Mouse (Mus musculus) heart, embryonic 13.5 days (tissue): ENCODE measurements around the gene Zfand6. TPM values are rescaled to one million over a fixed set of nuclear protein-coding genes. Genes with fewer than 3 reads are reported as not detected.

ENCODE experiments used
- ATAC-seq: fragments of 200-750 bp; cut with Nextera tagmentation; 2 replicates; pipeline ENCODE4 v1.8.0; 2017; ENCODE audit warnings: moderate TSS enrichment; ENCODE audit not compliant: insufficient number of reproducible peaks, low FRiP score, low TSS enrichment; ENCODE audit errors: extremely low read depth
- H3K27ac ChIP-seq: fragments of 300-500 bp; sonication (generic); replicated peaks from 2 replicates; pipeline ENCODE4 v1.5.1; 2015; ENCODE audit warnings: moderate library complexity, mild to moderate bottlenecking, inconsistent platforms
- H3K27me3 ChIP-seq: fragments of 300-500 bp; sonication (generic); replicated peaks from 2 replicates; pipeline ENCODE4 v1.6.1; 2015; ENCODE audit warnings: mild to moderate bottlenecking, inconsistent platforms
- H3K36me3 ChIP-seq: fragments of 300-500 bp; sonication (generic); 2 replicates; pipeline ENCODE4 v1.6.1; 2015; ENCODE audit warnings: mild to moderate bottlenecking, inconsistent platforms
- H3K4me1 ChIP-seq: fragments of 300-500 bp; sonication (generic); 2 replicates; pipeline ENCODE4 v1.6.1; 2015; ENCODE audit warnings: inconsistent platforms
- H3K4me2 ChIP-seq: fragments of 300-500 bp; sonication (generic); 2 replicates; pipeline ENCODE4 v1.6.1; 2015; ENCODE audit warnings: inconsistent platforms, mild to moderate bottlenecking, moderate library complexity
- H3K4me3 ChIP-seq: fragments of 300-500 bp; sonication (generic); 2 replicates; pipeline ENCODE4 v1.5.1; 2015; ENCODE audit warnings: moderate library complexity, mild to moderate bottlenecking, inconsistent platforms
- H3K9ac ChIP-seq: fragments of 300-500 bp; sonication (generic); 2 replicates; pipeline ENCODE4 v1.6.1; 2015; ENCODE audit warnings: inconsistent platforms, mild to moderate bottlenecking, moderate library complexity
- H3K9me3 ChIP-seq: fragments of 300-500 bp; sonication (generic); 2 replicates; pipeline ENCODE4 v1.6.1; 2016; ENCODE audit warnings: inconsistent platforms
- WGBS: fragments of 180-500 bp; shearing (Covaris S2); methylation state at CpG from one replicate; pipeline ENCODE4 v1.1.7; 2015; ENCODE audit warnings: mixed read lengths; 5-methylcytosine and 5-hydroxymethylcytosine counted together
- polyA plus RNA-seq: library from polyadenylated mRNA; unstranded; fragments of >200 nt; fragmentation: Nextera tagmentation; extraction: Ambion mirVana; gene quantifications from 2 replicates; pipeline ENCODE4 v1.2.1, GENCODE M21; 2015

Gene Zfand6
- polyA plus RNA-seq, 1 experiment from 2014 or later = 134 TPM

DNA sequence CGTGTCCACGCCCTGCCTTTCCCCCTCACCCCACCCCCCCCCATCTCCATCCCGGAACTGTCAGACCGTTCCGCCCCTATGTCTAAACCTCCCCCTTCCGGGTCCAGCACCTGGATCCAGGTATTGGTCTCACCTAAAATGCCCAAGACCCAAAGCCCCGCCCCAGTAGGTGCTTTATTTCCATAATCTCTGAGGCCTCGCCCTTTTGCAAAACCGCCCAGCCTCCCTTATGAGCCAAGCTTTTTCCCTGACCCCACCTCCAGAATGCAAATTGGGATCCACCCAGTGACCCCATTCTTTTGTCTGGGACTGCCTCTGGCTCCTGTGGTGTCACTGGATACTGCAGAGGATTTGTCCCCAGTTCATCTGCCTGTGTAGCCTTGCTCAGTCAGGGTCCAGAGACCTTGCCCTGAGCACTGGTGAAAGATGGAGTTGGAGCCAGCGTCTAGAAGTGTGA is 83.4 kb downstream of the Zfand6 start, which contains the start of gene Fah:
Gene Fah (minus strand): TSS at position 430 of the 457 bp plus-strand sequence.
- peak within 1 kb of the TSS; percentile 82 for H3K9ac ChIP-seq
- H3K9me3 ChIP-seq = no peaks in the 10 kb centered on the region
- peak within 1 kb of the TSS; percentile 98 for H3K4me2 ChIP-seq
- WGBS = under 1% methylated on average over 9 of the region's 10 CpGs
- H3K27me3 ChIP-seq = no peaks in the 10 kb centered on the region
- no peaks in the 10 kb centered on the region for H3K36me3 ChIP-seq
- ATAC-seq = no peak; the same call in 1 of the 2 replicates
- peaks cover 17% of the 10 kb centered on the region for H3K4me1 ChIP-seq
- H3K4me3 ChIP-seq = peak within 1 kb of the TSS; percentile 72
- H3K27ac ChIP-seq = no peak within 1 kb of the TSS

DNA sequence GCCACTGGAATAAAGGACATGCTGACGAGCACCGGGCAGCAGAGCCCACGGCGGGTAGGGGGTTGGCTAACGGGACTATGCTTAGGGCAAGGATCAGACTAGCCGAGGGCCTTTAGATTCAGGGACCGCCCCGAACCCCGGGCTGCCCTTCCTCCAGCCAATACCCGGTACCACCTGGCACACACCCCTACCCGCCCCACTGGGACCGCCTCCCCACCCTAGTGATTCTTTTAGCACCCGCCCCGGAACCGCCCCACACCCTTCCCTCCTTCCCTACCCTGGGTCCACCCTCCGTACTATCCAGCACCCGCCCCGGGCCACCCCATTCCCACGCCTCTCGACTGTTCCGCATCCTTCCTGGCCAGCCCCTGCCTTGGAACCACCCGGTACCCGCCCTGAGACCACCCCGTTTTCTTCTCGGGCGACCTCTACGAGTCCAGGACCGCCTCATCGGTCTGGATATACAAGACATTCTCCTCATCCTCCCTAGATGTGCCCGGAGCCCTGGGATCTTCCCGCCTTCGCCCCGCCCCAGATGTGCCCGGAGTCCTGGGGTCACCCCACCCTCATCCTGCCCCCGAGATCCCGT is 84.0 kb downstream of the Zfand6 start:
- no peaks in the 10 kb centered on the region for H3K36me3 ChIP-seq
- no peaks in the 10 kb centered on the region for H3K9me3 ChIP-seq
- H3K27ac ChIP-seq = no peak overlapping the region
- peak overlapping the region; percentile 72 for H3K4me3 ChIP-seq
- H3K4me2 ChIP-seq = peak overlapping the region; percentile 98
- no peaks in the 10 kb centered on the region for H3K27me3 ChIP-seq
- H3K9ac ChIP-seq = peak overlapping the region; percentile 82
- H3K4me1 ChIP-seq = peaks cover 17% of the 10 kb centered on the region
- peak; percentile 76; the same call in 1 of the 2 replicates for ATAC-seq
- 1% methylated on average over 35 of the region's 36 CpGs for WGBS

- ATAC-seq = no peak
- H3K27me3 ChIP-seq = no peaks in the 10 kb centered on the region
- peaks cover 17% of the 10 kb centered on the region for H3K4me1 ChIP-seq
- H3K4me2 ChIP-seq = peak overlapping the region; percentile 98
- no peaks in the 10 kb centered on the region for H3K36me3 ChIP-seq
- peak overlapping the region; percentile 82 for H3K9ac ChIP-seq
- peak overlapping the region; percentile 72 for H3K4me3 ChIP-seq
- WGBS = 12% methylated on average over 19 of the region's 19 CpGs
- no peaks in the 10 kb centered on the region for H3K9me3 ChIP-seq
- no peak overlapping the region for H3K27ac ChIP-seq
Observed at GRCm38 (mm10) chr7:84605033-84605687, 84.6 kb downstream of the Zfand6 start.

DNA sequence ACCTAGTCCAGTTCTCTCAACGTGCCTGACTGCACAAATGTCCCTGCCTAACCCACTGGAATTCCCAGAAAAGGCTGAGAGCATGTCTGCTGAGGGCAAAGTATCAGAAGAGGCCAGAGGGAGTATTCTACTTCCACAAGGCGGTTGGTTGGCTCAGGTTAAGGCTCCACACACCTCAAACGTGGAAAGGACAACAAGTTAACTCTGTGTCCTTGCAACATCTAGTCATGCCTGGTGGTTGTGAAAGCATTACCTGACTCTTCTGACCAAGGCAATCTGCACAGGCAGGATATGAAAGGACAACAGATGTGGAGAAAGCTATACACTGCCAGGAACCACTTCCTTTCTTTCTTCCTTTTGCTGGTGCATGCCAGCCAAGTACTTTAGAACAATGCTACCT is 85.3 kb downstream of the Zfand6 start:
- Histone ChIP-seq H3K9ac (no peak overlapping the region), H3K4me2 (peak overlapping the region; percentile 98; the same call in 1 of the 2 replicates), H3K27ac (no peak overlapping the region), H3K9me3 (no peaks in the 10 kb centered on the region), H3K4me3 (no peak overlapping the region), H3K4me1 (peaks cover 17% of the 10 kb centered on the region), H3K27me3 (no peaks in the 10 kb centered on the region), H3K36me3 (no peaks in the 10 kb centered on the region)
- no peak for ATAC-seq
- WGBS = 67% methylated on average over 3 of the region's 3 CpGs

GRCm38 (mm10) chr7:84601331-84601730 is 88.4 kb downstream of the Zfand6 start:
- no peak overlapping the region for H3K27ac ChIP-seq
- H3K27me3 ChIP-seq = no peaks in the 10 kb centered on the region
- H3K9me3 ChIP-seq = no peaks in the 10 kb centered on the region
- ATAC-seq = no peak
- H3K4me1 ChIP-seq = peaks cover 13% of the 10 kb centered on the region
- no peaks in the 10 kb centered on the region for H3K36me3 ChIP-seq
- 64% methylated on average over 3 of the region's 3 CpGs for WGBS
- H3K4me2 ChIP-seq = no peak overlapping the region
- no peak overlapping the region for H3K4me3 ChIP-seq
- no peak overlapping the region for H3K9ac ChIP-seq

DNA sequence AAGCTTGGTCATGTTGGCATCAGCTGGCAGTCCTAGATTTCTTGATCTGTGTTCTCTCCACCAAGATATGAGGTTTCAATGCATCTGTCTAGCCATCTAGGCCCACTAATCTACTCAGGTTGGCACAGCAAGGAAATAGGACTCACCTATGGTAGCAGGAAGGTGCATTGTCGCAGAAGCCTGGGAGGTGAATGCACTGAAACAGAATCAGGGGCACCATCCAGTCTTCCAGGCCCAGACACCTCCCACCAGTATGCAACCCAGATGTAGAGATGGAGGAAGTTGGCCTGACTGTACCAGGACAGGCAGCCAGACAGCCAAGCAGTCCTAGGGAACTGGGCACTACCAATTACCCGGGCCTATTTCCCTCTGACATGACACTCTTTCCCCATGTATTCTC is 89.1 kb downstream of the Zfand6 start:
- H3K27me3 ChIP-seq = no peaks in the 10 kb centered on the region
- peaks cover 11% of the 10 kb centered on the region for H3K4me1 ChIP-seq
- no peak overlapping the region for H3K4me3 ChIP-seq
- no peak for ATAC-seq
- H3K27ac ChIP-seq = no peak overlapping the region
- no peaks in the 10 kb centered on the region for H3K9me3 ChIP-seq
- WGBS = 79% methylated on average over 2 of the region's 2 CpGs
- H3K9ac ChIP-seq = no peak overlapping the region
- H3K4me2 ChIP-seq = no peak overlapping the region
- no peaks in the 10 kb centered on the region for H3K36me3 ChIP-seq

DNA sequence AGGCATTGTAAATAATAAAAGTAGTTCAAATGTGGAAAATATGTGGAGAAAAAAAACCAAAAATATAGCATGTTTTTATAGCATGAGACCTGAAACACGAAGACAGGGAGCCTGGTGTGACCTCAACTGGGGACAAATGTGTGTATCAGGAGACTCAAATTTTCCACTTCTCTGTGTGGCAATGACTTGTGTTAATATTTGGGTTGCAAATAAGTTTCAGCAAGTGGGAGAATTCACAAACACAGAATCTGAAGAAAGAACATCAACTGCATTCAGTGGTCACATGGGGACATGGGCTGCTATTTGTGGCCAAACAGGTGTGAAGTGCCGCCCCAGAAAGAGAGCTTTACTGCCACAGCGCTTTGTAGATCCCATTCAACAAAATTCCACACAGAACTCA is 93.1 kb downstream of the Zfand6 start:
- WGBS = 76% methylated on average over 3 of the region's 3 CpGs
- Histone ChIP-seq H3K9me3 (no peaks in the 10 kb centered on the region), H3K4me1 (no peaks in the 10 kb centered on the region)

GRCm38 (mm10) chr7:84596002-84596401 is 93.8 kb downstream of the Zfand6 start:
- ATAC-seq = no peak
- Histone ChIP-seq H3K27me3 (no peaks in the 10 kb centered on the region), H3K9me3 (no peaks in the 10 kb centered on the region), H3K4me2 (no peak overlapping the region), H3K9ac (no peak overlapping the region), H3K36me3 (no peaks in the 10 kb centered on the region), H3K4me3 (no peak overlapping the region), H3K27ac (no peak overlapping the region), H3K4me1 (no peaks in the 10 kb centered on the region)
- WGBS = 78% methylated on average over 3 of the region's 3 CpGs

More for the DNA sequence above, 93.1 kb downstream of the Zfand6 start:
- no peak for ATAC-seq
- no peaks in the 10 kb centered on the region for H3K36me3 ChIP-seq
- no peak overlapping the region for H3K27ac ChIP-seq
- H3K4me3 ChIP-seq = no peak overlapping the region
- no peaks in the 10 kb centered on the region for H3K27me3 ChIP-seq
- no peak overlapping the region for H3K4me2 ChIP-seq
- H3K9ac ChIP-seq = no peak overlapping the region

DNA sequence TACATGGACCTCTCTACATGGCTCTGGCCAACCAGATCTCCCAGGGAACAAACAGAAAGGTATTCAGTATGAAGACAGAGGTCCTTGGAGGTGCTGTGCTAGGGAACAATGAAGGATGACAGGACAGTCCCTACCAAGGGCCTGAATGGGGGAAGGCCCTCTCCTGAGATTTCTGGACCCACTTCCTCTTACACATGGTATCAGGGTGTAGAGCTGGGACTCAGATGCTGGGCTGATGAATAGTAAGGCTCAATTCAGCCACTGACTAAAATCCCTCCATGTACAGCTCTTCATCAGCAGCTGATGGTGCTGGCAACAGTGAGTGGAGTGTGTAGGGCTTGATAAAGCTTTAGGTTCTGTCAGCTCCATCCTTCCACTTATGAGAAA is 94.8 kb downstream of the Zfand6 start:
- H3K27me3 ChIP-seq = no peaks in the 10 kb centered on the region
- no peak overlapping the region for H3K4me2 ChIP-seq
- H3K4me1 ChIP-seq = no peaks in the 10 kb centered on the region
- H3K4me3 ChIP-seq = no peak overlapping the region
- no peaks in the 10 kb centered on the region for H3K9me3 ChIP-seq
- no peaks in the 10 kb centered on the region for H3K36me3 ChIP-seq
- H3K9ac ChIP-seq = no peak overlapping the region
- no peak for ATAC-seq
- H3K27ac ChIP-seq = no peak overlapping the region

DNA sequence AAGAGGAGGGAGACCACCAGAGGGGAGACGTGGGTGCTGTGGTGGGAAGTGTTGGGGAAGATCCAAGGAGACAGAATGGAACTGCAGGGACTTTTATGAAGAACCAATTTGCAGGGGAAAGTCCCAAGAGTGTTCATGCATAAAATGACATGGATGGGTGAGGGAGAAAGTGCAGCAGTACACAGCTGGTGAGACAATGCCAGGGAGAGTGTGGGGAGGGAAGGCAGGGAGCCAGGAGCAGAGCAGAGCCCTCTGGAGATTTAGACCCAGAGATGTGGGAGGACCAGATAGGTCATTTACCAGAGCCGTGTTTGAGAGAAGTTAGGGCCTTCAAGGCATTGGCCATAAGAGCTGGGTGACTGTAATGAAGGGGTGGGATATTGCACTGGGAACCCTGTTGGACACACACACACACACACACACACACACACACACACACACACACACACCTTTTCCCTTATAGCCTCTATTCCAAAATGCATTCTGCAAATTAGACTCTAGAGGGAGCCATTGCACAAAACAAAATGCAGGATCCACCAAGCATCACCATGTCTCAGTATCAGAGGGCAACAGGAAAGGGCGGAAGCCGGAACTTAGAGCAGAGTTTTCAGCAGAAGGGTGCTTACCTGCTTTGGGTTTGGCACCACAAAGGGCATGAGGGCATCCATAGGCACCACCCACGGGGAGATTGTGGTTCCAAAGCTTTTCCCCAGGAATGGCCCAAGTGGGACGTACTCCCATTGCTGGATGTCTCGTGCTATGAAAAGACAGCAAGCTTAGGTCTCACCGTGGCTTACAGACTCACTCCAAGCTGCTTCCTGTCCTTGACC is 95.5 kb downstream of the Zfand6 start:
- no peak overlapping the region for H3K4me3 ChIP-seq
- H3K4me1 ChIP-seq = no peaks in the 10 kb centered on the region
- 42% methylated on average over 8 of the region's 8 CpGs for WGBS
- peak overlapping the region; percentile 12; the same call in 1 of the 2 replicates for H3K4me2 ChIP-seq
- ATAC-seq = no peak
- H3K27ac ChIP-seq = no peak overlapping the region
- H3K9ac ChIP-seq = no peak overlapping the region
- H3K27me3 ChIP-seq = no peaks in the 10 kb centered on the region
- H3K9me3 ChIP-seq = no peaks in the 10 kb centered on the region
- H3K36me3 ChIP-seq = no peaks in the 10 kb centered on the region

GRCm38 (mm10) chr7:84591347-84591746 is 98.4 kb downstream of the Zfand6 start:
- H3K9me3 ChIP-seq = no peaks in the 10 kb centered on the region
- no peak overlapping the region for H3K4me2 ChIP-seq
- no peak overlapping the region for H3K4me3 ChIP-seq
- peaks cover 14% of the 10 kb centered on the region for H3K4me1 ChIP-seq
- H3K36me3 ChIP-seq = no peaks in the 10 kb centered on the region
- 78% methylated on average over 3 of the region's 3 CpGs for whole genome bisulfite sequencing
- ATAC-seq = no peak
- no peaks in the 10 kb centered on the region for H3K27me3 ChIP-seq
- H3K27ac ChIP-seq = no peak overlapping the region
- H3K9ac ChIP-seq = no peak overlapping the region
